Mouse (Mus musculus) intestine, embryonic 15.5 days (tissue): Measurements from ENCODE around the gene Arid1b. TPM values are rescaled to one million over a fixed set of nuclear protein-coding genes. Genes with fewer than 3 reads are reported as not detected.

Source experiments
- ATAC-seq: fragments of 200-750 bp; cut with Nextera tagmentation; 2 replicates; pipeline ENCODE4 v1.8.0; 2017; ENCODE audit warnings: moderate TSS enrichment, moderate library complexity
- H3K27ac ChIP-seq: fragments of 300-500 bp; sonication (generic); 2 replicates; pipeline ENCODE4 v1.5.1; 2015; ENCODE audit warnings: mild to moderate bottlenecking, inconsistent platforms
- H3K27me3 ChIP-seq: fragments of 300-500 bp; sonication (generic); replicated peaks from 2 replicates; pipeline ENCODE4 v1.6.1; 2015; ENCODE audit warnings: inconsistent platforms
- H3K36me3 ChIP-seq: fragments of 300-500 bp; sonication (generic); 2 replicates; pipeline ENCODE4 v1.6.1; 2015; ENCODE audit warnings: inconsistent platforms
- H3K4me1 ChIP-seq: fragments of 300-500 bp; sonication (generic); replicated peaks from 2 replicates; pipeline ENCODE4 v1.6.1; 2015; ENCODE audit warnings: inconsistent platforms
- H3K4me2 ChIP-seq: fragments of 300-500 bp; sonication (generic); replicated peaks from 2 replicates; pipeline ENCODE4 v1.6.1; 2015; ENCODE audit warnings: mild to moderate bottlenecking, inconsistent platforms
- H3K4me3 ChIP-seq: fragments of 300-500 bp; sonication (generic); replicated peaks from 2 replicates; pipeline ENCODE4 v1.5.1; 2015; ENCODE audit warnings: inconsistent platforms
- H3K9ac ChIP-seq: fragments of 300-500 bp; sonication (generic); 2 replicates; pipeline ENCODE4 v1.6.1; 2015; ENCODE audit warnings: inconsistent platforms
- H3K9me3 ChIP-seq: fragments of 300-500 bp; sonication (generic); 2 replicates; pipeline ENCODE4 v1.6.1; 2016; ENCODE audit warnings: inconsistent platforms
- WGBS: fragments of 180-500 bp; shearing (Covaris S2); methylation state at CpG from one replicate; pipeline ENCODE4 v1.1.7; 2015; 5-methylcytosine and 5-hydroxymethylcytosine counted together
- polyA plus RNA-seq: library from polyadenylated mRNA; unstranded; fragments of >200 nt; fragmentation: Nextera tagmentation; extraction: Ambion mirVana; gene quantifications from 2 replicates; pipeline ENCODE4 v1.2.1, GENCODE M21; 2015

The Arid1b gene
- polyA plus RNA-seq, 1 experiment from 2014 or later = 9.1 TPM

DNA sequence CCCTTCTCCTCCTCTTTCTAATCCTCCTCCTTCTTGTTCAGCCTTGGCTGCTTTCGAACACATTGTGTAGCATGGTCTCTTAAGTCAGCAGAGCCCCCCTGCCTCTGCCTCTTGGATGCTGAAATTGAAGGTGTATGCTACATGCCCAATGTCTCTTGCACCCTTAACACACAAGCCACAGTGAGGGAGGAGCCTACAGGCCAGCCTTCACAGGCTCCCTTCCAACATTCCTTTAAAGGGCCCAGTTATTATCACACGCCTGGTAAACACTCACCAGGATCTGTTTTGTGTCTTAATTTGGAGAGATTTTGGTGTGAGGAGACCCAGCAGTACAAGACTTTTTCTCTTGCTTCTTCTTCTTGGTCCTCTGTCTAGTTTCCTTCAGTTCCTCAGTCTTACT lies 122.9 kb downstream of the Arid1b start:
- no peaks in the 10 kb centered on the region for H3K9me3 ChIP-seq
- no peaks in the 10 kb centered on the region for H3K27me3 ChIP-seq
- H3K4me3 ChIP-seq = no peak overlapping the region
- no peaks in the 10 kb centered on the region for H3K36me3 ChIP-seq
- H3K4me2 ChIP-seq = no peak overlapping the region
- WGBS = 58% methylated on average over 2 of the region's 2 CpGs
- peaks cover 14% of the 10 kb centered on the region; the same call in 1 of the 2 replicates for H3K4me1 ChIP-seq
- ATAC-seq = no peak
- H3K9ac ChIP-seq = no peak overlapping the region
- no peak overlapping the region; the same call in 1 of the 2 replicates for H3K27ac ChIP-seq

- WGBS = 66% methylated on average over 4 of the region's 4 CpGs
- peak overlapping the region; percentile 22; the same call in 1 of the 2 replicates for H3K27ac ChIP-seq
Measured at GRCm38 (mm10) chr17:5118171-5118570, 124.0 kb downstream of the Arid1b start.

DNA sequence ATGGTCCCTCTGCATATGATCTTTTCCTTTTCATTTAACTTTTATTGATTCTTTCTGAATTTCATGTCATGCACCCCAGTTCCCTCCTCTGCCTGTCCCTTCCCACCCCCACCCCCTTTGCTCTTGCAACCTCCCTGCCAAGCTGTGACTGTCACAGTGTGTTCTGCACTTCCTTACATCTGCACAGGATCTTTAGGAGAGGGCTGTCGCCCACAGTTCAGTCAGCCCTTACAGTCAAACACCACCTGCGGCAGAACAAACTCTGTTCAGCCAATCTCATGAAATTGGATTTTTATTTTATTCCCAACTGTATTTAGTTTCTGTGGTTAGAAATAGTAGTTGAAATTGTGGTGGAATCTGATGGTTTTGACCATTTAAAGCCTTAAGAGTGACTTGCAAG lies 130.5 kb downstream of the Arid1b start:
- peaks cover 16% of the 10 kb centered on the region for H3K4me1 ChIP-seq
- no peak overlapping the region for H3K4me2 ChIP-seq
- no peaks in the 10 kb centered on the region for H3K27me3 ChIP-seq
- H3K9me3 ChIP-seq = no peaks in the 10 kb centered on the region
- no peaks in the 10 kb centered on the region for H3K36me3 ChIP-seq
- ATAC-seq = no peak
- 53% methylated on average over 2 of the region's 2 CpGs for WGBS
- H3K27ac ChIP-seq = no peak overlapping the region
- no peak overlapping the region for H3K4me3 ChIP-seq
- no peak overlapping the region for H3K9ac ChIP-seq

More at GRCm38 (mm10) chr17:5118171-5118570, 124.0 kb downstream of the Arid1b start:
- Histone ChIP-seq H3K4me2 (no peak overlapping the region), H3K36me3 (no peaks in the 10 kb centered on the region), H3K9me3 (no peaks in the 10 kb centered on the region), H3K4me3 (no peak overlapping the region), H3K9ac (no peak overlapping the region), H3K27me3 (no peaks in the 10 kb centered on the region), H3K4me1 (peaks cover 11% of the 10 kb centered on the region; the same call in 1 of the 2 replicates)
- peak; percentile 71; the same call in 1 of the 2 replicates for ATAC-seq

- peaks cover 16% of the 10 kb centered on the region for H3K4me1 ChIP-seq
- peak; percentile 49; the same call in 1 of the 2 replicates for ATAC-seq
- WGBS = 63% methylated on average over 5 of the region's 5 CpGs
Measured at GRCm38 (mm10) chr17:5125084-5125855, 131.1 kb downstream of the Arid1b start.

GRCm38 (mm10) chr17:5125856-5126806 lies 132.0 kb downstream of the Arid1b start:
- Histone ChIP-seq H3K9me3 (no peaks in the 10 kb centered on the region), H3K27ac (no peak overlapping the region), H3K4me1 (peaks cover 16% of the 10 kb centered on the region), H3K36me3 (no peaks in the 10 kb centered on the region), H3K4me3 (no peak overlapping the region), H3K4me2 (no peak overlapping the region), H3K27me3 (no peaks in the 10 kb centered on the region), H3K9ac (no peak overlapping the region)
- WGBS = 84% methylated on average over 5 of the region's 5 CpGs
- peak; percentile 65 for ATAC-seq

More at GRCm38 (mm10) chr17:5125084-5125855, 131.1 kb downstream of the Arid1b start:
- no peaks in the 10 kb centered on the region for H3K36me3 ChIP-seq
- H3K27me3 ChIP-seq = no peaks in the 10 kb centered on the region
- H3K4me3 ChIP-seq = no peak overlapping the region
- H3K27ac ChIP-seq = 0 out of 2 replicates have a peak overlapping the region, but pooled peaks have one; percentile 27
- no peak overlapping the region for H3K4me2 ChIP-seq
- no peak overlapping the region for H3K9ac ChIP-seq
- no peaks in the 10 kb centered on the region for H3K9me3 ChIP-seq

DNA sequence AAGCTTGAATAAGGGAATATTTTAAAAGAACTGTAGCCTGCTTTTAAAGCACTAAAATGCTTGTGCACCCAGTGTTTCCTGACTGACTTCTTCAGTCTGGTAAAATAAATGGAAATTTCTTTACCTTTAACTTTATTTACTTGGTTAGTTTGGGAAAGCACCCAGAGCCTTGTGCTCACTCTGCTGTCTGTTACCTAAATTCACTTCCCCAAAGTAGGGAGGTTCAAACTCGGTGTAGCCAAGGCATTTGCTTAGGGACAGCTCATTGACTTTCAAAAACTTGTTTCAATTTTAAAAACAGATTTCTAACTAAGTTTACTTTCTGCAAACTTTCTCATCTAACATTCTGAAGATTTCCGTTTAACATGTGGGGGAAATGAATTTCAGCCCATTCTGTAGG lies 135.5 kb downstream of the Arid1b start:
- Histone ChIP-seq H3K27ac (no peak overlapping the region), H3K27me3 (no peaks in the 10 kb centered on the region), H3K4me1 (peaks cover 11% of the 10 kb centered on the region; the same call in 1 of the 2 replicates), H3K36me3 (no peaks in the 10 kb centered on the region), H3K9me3 (no peaks in the 10 kb centered on the region), H3K9ac (no peak overlapping the region), H3K4me2 (no peak overlapping the region), H3K4me3 (no peak overlapping the region)
- no peak for ATAC-seq
- 87% methylated on average over 2 of the region's 2 CpGs for WGBS

DNA sequence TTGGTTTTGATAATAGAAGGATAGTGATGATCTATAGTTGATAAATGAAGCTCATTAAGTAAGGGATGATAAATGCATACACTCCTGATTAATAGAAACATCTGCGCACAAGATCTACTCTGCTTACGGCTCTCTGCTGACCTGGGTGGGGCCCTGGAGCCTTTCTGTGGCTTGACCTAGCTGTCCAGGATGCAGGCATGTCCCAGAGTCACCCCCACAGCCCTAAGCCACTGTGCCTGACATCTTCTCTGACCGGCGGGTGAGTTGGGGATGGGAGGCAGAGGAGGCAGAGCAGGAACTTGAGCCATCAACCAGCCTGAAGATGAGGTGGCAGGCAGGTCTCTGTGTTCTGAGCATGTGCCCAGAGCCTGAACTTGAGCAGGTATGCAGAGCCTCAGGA lies 136.0 kb downstream of the Arid1b start:
- Histone ChIP-seq H3K4me2 (no peak overlapping the region), H3K4me1 (peaks cover 8% of the 10 kb centered on the region; the same call in 1 of the 2 replicates), H3K27me3 (no peaks in the 10 kb centered on the region), H3K4me3 (no peak overlapping the region), H3K9me3 (no peaks in the 10 kb centered on the region), H3K9ac (no peak overlapping the region), H3K36me3 (no peaks in the 10 kb centered on the region), H3K27ac (no peak overlapping the region)
- 86% methylated on average over 4 of the region's 4 CpGs for WGBS
- ATAC-seq = no peak

- ATAC-seq = no peak
- no peaks in the 10 kb centered on the region for H3K36me3 ChIP-seq
- H3K27ac ChIP-seq = no peak overlapping the region
- 97% methylated on average over 6 of the region's 6 CpGs for WGBS
- H3K9me3 ChIP-seq = no peaks in the 10 kb centered on the region
- H3K4me1 ChIP-seq = 0 out of 2 replicates have a peak, but pooled peaks cover 5% of the 10 kb centered on the region
- no peak overlapping the region for H3K4me2 ChIP-seq
- no peak overlapping the region for H3K9ac ChIP-seq
- no peak overlapping the region for H3K4me3 ChIP-seq
- H3K27me3 ChIP-seq = no peaks in the 10 kb centered on the region
Measured at GRCm38 (mm10) chr17:5131706-5132105, 137.6 kb downstream of the Arid1b start.

DNA sequence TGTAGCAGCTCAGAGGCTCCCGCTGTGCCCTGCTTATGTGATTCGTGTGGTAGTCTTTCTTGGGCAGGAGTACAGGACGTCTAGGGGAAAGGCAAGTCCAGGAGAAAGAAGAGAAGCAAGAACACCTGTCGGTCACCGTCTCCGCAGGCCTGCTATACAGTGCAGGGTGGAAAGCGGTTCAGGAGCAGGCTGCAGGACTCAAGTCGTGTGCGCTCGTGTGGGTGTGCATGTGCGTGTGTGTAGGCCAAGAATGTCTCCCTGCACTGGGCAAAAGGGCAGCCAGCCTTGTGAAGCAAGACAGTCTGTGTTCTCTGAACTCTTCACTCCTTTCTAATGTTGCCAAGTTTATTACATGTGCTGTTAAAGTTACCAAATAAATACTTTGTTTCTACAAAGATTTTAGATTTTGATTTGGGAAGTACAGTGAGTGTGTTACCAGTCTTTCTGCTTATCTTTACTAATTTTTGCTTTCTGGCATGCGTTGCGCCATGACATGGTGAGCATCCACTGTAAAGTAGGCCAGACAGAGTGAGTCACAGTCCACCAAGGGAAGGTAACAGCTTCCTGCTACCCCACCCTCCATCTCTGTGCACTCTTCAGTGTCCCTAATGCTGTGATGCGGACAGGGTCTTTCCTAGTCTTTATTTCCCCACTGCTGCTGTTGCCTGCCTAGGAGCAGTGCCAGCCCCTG lies 138.3 kb downstream of the Arid1b start:
- H3K27me3 ChIP-seq = no peaks in the 10 kb centered on the region
- H3K9ac ChIP-seq = no peak overlapping the region
- H3K4me2 ChIP-seq = no peak overlapping the region
- no peak overlapping the region for H3K4me3 ChIP-seq
- no peaks in the 10 kb centered on the region for H3K9me3 ChIP-seq
- 0 out of 2 replicates have a peak, but pooled peaks have one; percentile 34 for ATAC-seq
- 90% methylated on average over 14 of the region's 14 CpGs for WGBS
- H3K4me1 ChIP-seq = 0 out of 2 replicates have a peak, but pooled peaks cover 5% of the 10 kb centered on the region
- H3K27ac ChIP-seq = no peak overlapping the region
- no peaks in the 10 kb centered on the region for H3K36me3 ChIP-seq

GRCm38 (mm10) chr17:5132987-5133355 lies 138.8 kb downstream of the Arid1b start:
- Histone ChIP-seq H3K4me2 (no peak overlapping the region), H3K27me3 (no peaks in the 10 kb centered on the region), H3K27ac (no peak overlapping the region), H3K36me3 (no peaks in the 10 kb centered on the region), H3K9ac (no peak overlapping the region), H3K4me1 (peaks cover 9% of the 10 kb centered on the region), H3K9me3 (no peaks in the 10 kb centered on the region), H3K4me3 (no peak overlapping the region)
- WGBS = 83% methylated on average over 7 of the region's 7 CpGs
- no peak for ATAC-seq

DNA sequence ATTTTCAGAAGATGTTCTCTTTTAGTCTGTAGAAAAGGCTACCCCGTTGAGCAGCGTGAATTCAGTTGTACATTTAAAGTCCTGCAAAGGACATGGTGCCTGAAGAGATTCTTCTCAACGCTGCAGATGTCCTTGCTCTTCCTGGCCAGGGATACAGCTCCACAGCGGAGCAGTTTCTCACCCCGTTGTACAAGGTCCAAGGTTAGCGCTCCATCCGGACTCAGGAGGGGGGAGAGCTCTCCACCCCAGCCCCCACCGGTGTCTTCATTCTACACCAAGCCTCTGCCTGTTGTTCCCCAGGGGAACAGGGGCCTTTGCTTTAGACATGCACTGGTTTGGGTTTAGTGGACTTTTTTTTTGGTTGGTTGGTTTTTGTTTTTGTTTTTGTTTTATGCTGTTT lies 139.7 kb downstream of the Arid1b start:
- Histone ChIP-seq H3K9me3 (no peaks in the 10 kb centered on the region), H3K4me2 (no peak overlapping the region), H3K36me3 (no peaks in the 10 kb centered on the region), H3K27ac (no peak overlapping the region), H3K9ac (no peak overlapping the region), H3K4me3 (no peak overlapping the region), H3K27me3 (no peaks in the 10 kb centered on the region), H3K4me1 (peaks cover 16% of the 10 kb centered on the region)
- 71% methylated on average over 8 of the region's 8 CpGs for WGBS
- ATAC-seq = no peak

DNA sequence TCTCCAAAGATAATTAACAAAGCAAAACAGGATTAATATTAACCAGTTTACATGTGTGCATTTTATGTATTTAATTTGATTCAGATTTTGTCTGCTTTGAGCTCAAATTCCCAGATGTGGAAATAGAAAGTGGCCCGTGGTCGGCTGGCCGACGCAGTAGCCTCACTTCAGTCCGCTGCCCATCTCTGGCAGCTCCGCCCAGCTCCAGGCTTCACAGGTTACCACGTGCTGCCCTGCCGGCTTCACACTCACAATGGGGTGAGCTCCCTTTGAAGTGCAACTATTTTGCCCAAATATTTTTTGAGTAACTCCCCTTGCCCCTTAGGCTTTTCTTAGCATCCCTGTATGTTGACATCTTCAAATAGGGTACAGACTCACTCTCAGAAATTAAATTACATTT lies 140.1 kb downstream of the Arid1b start:
- 65% methylated on average over 8 of the region's 8 CpGs for WGBS
- no peaks in the 10 kb centered on the region for H3K36me3 ChIP-seq
- H3K4me1 ChIP-seq = peaks cover 19% of the 10 kb centered on the region
- H3K9ac ChIP-seq = no peak overlapping the region
- no peak overlapping the region for H3K27ac ChIP-seq
- no peak overlapping the region for H3K4me3 ChIP-seq
- no peak overlapping the region for H3K4me2 ChIP-seq
- no peak for ATAC-seq
- H3K9me3 ChIP-seq = no peaks in the 10 kb centered on the region
- no peaks in the 10 kb centered on the region for H3K27me3 ChIP-seq
